Mouse (Mus musculus) brown adipose tissue, adult 24 weeks (tissue): ENCODE measurements around the gene Eef1akmt1. TPM values are rescaled to one million over a fixed set of nuclear protein-coding genes. Genes with fewer than 3 reads are reported as not detected.

Experiments
- H3K27ac ChIP-seq: fragments of 200-500 bp; replicated peaks from 2 replicates; pipeline ENCODE4 v1.5.1; 2012; ENCODE audit warnings: low read depth, mild to moderate bottlenecking, low read length
- H3K4me1 ChIP-seq: fragments of 200-500 bp; 2 replicates; pipeline ENCODE4 v1.6.1; 2012; ENCODE audit warnings: low read length, mixed read lengths; ENCODE audit not compliant: control insufficient read depth, insufficient read depth, insufficient read length
- H3K4me3 ChIP-seq: fragments of 200-500 bp; 2 replicates; pipeline ENCODE4 v1.5.1; 2012; ENCODE audit warnings: low read depth, mild to moderate bottlenecking, low read length, moderate library complexity; ENCODE audit not compliant: insufficient read depth
- polyA plus RNA-seq: library from polyadenylated mRNA; stranded (reverse); fragments of >200 nt; gene quantifications from 2 replicates; pipeline ENCODE4 v1.2.4, GENCODE M21; 2012; ENCODE audit not compliant: missing spikeins, insufficient read depth, insufficient read length

The Eef1akmt1 gene
- polyA plus RNA-seq, 1 experiment = 48.9 TPM

DNA sequence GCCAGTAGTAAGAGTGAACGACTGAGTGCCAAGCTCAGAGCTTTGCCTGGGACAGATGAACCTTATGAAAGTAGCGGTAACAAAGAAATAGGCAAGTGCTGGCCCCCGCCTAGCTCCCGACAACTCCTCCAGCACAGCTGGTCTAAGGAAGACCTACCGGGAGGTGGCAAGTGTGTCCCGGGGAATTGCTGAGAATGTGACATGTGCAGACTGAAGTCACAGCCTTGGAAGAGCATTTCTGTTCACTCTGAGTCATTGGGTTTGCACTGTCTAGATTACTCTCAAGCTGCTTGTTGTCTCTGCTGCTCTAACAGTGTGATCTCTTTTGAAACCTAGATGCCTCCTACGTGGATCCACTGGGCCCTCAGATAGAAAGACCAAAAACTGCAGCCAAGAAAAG, 54.4 kb downstream of the Eef1akmt1 start:
- no peaks in the 10 kb centered on the region for H3K4me1 ChIP-seq

DNA sequence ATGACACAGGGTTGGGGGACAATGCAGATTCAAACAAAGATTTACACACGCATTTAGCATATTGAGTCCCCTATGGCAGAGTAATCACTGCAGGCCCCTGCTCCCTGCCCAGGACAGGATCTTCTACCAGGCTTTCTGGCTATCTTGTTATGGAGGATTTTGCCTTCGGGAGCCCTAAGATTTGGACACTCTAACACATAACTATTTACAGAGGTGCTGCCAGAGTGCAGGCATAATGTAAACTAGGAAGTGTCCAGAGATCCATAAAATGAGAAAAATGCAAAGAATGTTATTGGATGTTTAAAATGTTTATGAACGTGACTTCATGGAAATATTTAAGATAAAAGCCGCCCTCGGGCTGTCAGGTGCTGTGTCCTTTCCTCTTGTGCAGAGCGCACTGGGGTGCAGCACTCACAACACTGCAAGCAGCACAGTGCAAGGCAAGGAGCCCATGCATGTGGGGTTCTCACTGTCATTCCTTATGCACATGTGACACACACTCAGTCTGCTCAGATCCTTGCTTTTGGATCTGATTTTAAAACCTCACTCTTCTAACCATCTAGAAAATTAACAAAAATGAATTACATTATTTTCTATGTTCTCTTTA, 56.2 kb downstream of the Eef1akmt1 start:
- Histone ChIP-seq H3K27ac (no peak overlapping the region), H3K4me3 (no peak overlapping the region), H3K4me1 (no peaks in the 10 kb centered on the region)

More for the DNA sequence above, 54.4 kb downstream of the Eef1akmt1 start:
- Histone ChIP-seq H3K27ac (no peak overlapping the region), H3K4me3 (no peak overlapping the region)

DNA sequence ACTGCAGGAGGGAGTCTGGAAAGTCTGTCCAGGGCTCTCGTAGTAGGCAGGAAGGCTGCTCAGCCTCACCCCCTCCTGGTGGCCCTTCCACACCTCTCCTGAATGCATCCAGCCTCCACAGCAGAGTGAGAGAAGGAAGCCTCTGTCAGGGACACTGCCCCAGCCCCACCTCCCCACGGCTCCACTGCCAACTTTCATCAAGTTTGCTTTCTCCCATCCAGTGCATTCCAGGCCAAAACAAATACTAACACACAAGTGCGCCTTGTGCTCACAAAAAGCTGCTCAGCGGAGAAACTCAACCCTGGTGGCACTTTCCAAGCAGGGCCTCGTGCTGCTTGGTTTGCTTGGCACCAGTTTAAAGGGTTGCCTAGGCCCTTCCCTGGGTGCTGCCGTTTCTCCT, 61.9 kb downstream of the Eef1akmt1 start:
- Histone ChIP-seq H3K27ac (no peak overlapping the region), H3K4me1 (no peaks in the 10 kb centered on the region), H3K4me3 (no peak overlapping the region)

DNA sequence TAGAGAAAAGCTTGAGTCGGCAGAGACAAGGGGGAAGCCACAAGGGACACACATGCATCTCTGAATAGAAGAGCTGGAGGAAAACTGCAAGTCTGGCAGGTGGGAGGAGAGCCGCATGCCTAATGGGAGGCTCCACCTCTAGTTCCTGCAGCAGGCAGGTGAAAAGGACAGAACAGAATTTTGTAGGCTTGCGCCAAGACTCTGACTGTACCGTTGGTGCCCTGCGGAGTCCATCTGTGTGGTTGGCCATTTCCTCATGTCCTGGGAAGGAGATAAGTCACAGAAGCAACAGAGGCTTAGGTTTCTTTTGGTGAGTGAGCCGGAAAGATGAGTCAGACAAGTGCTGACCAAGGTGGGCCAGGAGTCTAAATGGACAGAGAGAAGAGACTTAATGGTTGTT, 67.7 kb downstream of the Eef1akmt1 start:
- no peaks in the 10 kb centered on the region for H3K4me1 ChIP-seq
- no peak overlapping the region for H3K4me3 ChIP-seq
- no peak overlapping the region for H3K27ac ChIP-seq

Other genes starting within 250 kb of the Eef1akmt1 start
- gene Cryl1, start 173.1 kb downstream of the Eef1akmt1 start, polyA plus RNA-seq = 10.8 and 18.1 TPM in 2 replicates
- 2.9 and 4.7 TPM in 2 replicates for gene Ift88, start 147.6 kb downstream of the Eef1akmt1 start, polyA plus RNA-seq
- gene Il17d, start 46.8 kb downstream of the Eef1akmt1 start, polyA plus RNA-seq = 1.1 and 1.5 TPM in 2 replicates
- gene Xpo4, start 93.8 kb upstream of the Eef1akmt1 start, polyA plus RNA-seq = 5.5 and 5.9 TPM in 2 replicates
- gene Gm49361, start 174.5 kb upstream of the Eef1akmt1 start, polyA plus RNA-seq = not detected in 2 replicates
- 19.5 and 20.1 TPM in 2 replicates for gene Lats2, start 186.8 kb upstream of the Eef1akmt1 start, polyA plus RNA-seq
- 55.9 and 69.4 TPM in 2 replicates for gene Sap18, start 226.6 kb upstream of the Eef1akmt1 start, polyA plus RNA-seq